Mouse (Mus musculus): ENCODE measurements around the gene Kera.

The Kera gene

DNA sequence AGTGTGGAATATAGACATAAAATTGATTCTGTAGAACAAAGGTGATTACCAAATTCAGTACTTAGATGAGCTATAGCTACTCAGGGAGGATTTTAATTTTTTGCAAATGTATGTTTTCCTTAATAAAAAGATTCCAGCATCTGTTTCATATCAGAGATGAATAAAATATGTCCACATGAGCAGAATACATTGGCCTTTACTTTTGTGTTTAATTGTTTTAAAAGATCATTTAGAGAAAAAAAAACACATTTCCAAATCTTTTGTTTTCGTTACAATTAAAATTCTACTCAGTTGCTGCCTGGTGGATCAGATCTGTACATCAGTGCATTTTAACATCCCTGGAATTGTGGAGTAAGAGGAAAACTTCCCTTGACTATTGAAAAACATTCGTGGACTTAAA is at the start of gene Kera:
TSS of gene Kera (plus strand) at position 301 of the 400 bp plus-strand sequence.
- no peak for DNase-seq (ENCODE audit: extremely low read depth, low read depth)

DNA sequence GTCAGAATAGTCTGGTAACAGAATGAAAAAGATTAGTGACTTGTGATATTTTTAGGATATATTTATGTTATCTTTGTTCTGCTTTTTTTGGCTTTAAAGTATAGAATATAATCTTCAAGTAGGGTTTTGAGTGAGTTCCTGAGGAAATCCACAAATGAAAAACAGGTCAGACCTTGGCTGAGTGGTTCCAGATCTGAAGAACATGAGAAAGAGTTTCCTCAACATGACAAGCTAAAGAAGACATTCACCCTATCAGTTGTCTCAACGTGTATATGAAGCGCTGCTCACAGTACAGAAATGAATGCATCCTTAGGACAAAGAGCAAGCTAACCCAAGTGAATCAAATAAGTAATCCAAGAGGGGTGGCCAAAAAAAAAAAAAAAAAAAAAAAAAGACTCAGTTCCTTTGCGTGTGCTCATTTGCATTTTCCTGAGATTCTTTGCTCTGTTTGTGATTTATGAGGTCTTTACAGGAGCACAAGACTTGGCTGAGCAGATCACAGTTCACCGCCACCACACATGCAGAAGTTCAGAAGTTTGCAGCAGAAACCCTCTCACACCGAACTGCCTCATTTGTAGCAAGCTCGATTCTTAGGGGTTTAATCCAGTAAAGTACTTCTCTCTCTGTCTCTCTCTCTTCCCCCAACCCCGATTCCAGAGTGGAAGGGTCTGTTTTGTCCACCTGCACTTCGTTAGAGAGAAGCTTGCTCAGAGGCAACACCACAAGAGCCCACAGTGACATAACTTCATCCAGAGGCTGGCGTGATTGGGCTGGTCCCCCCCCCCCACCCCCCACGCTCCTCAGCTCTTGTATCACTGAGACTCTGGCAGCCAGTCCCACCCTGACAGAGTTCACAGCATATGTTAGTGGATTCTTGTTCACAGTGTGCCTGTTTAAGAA is 41.5 kb upstream of the Kera start, which contains the start of gene Lum:
TSS of gene Lum (plus strand) at position 172 of the 900 bp plus-strand sequence.
- DNase-seq (ENCODE audit: extremely low read depth, low read depth): no peak

DNA sequence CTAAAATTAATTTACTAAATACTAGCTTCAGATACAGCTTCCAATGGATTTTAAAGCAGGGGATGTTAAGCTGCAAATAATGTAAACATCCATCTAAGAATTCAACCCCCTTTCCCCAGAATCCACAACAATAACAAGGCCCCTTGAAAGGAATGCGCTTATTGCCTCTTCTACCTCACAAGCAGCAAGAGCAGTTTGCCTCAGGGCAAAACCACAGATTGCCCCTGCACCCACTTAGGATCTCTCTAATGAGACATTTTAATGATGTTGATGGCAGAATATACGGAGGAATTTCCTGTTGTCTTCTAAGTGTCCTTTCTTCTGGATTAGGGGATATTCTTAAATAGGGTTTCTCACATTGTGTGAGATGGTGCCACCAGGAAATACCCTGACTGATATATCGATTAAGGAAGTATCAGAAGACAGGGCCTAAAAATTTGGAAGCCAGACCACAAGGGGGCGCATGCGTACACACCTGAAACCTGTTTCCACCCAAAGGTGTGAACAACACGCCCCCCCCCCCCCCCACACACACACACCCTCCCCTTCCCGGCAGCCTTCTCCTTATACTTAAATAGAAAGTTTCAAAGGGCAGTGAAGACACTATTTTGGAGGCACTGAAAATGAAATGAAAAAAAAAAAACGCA is 39.1 kb upstream of the Kera start:
- no peak for DNase-seq (ENCODE audit: extremely low read depth, low read depth)

DNA sequence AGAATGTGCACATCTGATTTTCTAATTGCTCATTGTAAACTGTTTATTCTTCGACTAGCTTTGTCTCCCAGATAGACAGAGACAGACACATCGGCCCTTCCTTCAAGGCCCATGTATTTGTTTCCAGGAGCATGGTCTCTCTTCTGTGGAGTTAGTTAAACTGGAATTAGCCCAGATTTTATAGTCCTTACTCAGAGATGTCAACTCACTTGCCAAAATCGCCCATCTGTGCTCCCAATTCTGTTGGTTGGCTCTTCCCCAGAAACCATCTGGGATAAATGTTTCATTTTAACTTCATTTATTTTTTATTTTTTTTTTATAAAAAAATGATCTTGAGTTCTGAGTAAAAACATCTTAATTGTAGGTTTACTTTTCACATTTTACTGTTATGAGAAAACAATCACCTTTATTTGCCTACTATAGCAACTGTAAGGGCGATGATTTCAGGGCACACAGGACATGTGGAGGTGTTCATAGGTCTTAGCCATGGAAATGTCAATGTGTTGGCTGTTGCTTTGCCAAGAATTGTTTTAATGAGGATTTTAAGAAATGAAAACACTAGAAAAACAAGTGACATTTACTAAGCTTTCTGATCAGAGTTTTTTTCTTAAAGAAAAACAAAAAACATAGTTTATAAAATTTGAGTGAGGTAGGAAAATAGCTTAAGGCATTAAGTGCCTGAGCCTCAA is 24.0 kb upstream of the Kera start:
- no peak for DNase-seq (ENCODE audit: extremely low read depth, low read depth)

DNA sequence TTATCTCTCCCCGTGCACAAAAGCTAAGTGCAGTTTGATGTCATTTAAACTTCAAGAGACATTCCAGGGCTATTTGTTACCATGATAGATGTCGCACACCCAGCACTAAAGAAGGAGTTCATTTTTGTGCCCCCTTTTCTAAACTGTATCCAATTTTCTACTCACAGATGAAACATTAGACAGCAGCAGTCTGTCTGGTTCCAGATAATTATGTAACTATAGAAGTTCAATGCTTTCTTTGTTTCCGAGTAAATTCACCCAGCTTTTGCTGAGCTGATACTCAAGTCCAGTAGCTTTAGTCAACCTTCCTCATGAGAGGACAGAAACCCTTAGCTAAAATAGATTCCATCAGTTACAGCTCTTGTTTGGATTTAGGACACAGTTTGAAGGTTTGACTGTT is 22.5 kb upstream of the Kera start:
- DNase-seq (ENCODE audit: extremely low read depth, low read depth): no peak

DNA sequence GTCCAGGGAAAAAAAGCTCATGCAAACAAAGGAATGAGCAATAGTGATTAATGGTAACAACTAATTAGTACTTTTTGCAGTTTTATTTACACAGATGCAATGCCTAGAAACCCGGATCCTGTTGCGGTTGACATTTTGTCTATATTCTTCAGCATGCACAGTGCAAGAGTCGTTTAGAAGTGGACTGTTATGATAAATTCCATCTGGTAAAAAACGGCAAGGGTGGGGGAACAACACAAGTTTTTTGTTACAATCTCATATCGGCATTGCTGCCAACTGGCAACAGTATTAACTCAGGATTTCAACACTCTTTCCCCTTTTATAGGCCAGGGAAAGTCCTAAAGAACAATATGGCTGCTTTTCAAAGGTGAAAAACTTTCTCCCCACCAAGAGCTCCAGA is 19.5 kb upstream of the Kera start:
- DNase-seq (ENCODE audit: extremely low read depth, low read depth): no peak

DNA sequence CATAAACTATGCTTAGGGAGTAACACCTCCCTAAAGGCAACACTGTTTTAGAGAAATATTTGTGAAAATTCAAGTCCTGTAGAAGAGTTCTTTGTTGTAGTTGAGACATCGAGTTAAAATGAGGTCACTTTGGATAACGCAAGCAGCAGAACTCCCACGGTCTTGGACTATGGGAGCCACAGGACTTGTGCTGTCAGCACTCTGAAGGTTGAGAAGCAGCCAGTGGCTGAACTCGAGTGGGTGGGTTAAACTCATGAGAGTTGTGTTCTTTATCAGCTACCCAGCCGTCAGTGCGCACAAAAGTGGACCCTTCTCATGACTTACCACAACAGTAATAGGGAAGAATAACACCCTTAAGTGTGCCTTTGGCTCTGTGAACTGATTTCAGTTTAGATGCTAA is 17.1 kb upstream of the Kera start:
- DNase-seq (ENCODE audit: extremely low read depth, low read depth): no peak

DNA sequence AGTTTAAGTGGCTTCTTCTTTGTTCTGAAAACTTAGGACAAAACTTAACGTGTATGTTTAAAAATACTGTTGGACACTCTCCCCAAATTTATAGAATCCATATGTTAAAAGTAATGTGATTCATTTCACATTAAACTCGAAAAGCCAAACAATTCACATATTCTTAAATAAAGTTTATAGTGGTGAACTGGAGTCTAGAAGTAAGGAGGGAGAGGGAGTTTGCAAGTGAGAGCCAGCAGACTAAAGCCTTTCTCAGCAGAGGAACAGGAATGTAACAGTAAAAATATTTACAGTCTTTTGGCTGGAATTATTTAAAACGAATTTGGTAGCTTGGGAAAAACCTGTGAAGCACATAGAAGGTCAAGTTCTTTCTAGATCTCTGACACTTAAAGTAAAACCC is 15.6 kb upstream of the Kera start:
- DNase-seq (ENCODE audit: extremely low read depth, low read depth): no peak

DNA sequence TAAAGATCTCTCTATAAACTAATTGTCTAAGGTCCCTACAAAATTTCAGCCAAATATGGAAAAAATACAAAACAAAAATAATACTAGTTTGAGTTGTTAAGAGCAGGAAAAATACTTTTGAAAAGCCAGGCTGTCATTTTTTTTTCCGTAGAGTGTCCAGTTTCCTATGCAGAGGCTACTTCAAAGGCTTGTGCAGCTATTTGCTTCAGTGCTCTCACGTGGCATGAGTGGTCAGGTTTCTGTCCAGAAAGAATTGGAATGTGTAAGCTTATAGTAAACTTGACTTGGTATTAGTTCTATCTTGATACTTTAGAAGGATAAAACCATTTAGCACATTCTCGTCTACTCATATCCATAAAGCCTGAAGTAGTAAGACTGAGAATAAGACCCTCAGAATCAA is 15.0 kb upstream of the Kera start:
- DNase-seq (ENCODE audit: extremely low read depth, low read depth): no peak

DNA sequence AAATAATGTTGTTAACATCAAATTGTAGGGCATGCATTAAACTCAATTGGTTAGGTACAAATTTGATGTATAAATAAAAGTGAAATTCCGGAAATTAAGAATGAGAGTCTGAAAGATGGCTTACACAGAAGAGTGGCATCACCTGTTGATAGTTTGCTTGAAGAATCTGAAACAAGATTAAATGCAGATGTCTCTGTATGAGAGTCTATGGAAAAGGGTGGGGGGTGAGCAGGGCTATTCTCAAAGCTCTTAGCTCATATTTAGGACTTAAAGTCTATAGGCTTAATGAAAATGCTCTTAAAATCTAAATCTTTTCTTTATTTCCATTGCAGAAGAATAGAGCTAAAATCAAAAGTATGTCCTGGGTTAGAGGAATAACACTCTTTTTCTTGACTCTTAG is 11.0 kb upstream of the Kera start:
- no peak for DNase-seq (ENCODE audit: extremely low read depth, low read depth)

DNA sequence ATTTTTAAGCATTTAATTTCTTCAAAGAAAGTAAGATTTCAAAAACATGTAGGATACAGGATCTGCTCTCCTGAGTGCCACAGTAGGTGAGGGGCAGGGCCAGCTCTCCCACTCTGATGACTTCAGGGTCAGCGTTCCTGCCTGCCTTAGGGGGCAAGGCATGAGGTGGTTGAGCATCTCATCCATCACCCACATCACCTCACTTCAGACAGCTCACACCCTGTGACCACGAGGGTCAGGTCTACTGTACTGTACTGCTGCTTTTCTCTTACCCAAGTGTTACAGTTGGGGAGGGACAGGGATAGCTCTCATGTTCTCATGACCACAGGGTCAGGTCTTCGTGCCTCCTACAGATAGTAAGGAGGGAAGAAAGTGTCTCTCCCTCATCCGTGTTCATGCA is 4.9 kb upstream of the Kera start:
- no peak for DNase-seq (ENCODE audit: extremely low read depth, low read depth)

DNA sequence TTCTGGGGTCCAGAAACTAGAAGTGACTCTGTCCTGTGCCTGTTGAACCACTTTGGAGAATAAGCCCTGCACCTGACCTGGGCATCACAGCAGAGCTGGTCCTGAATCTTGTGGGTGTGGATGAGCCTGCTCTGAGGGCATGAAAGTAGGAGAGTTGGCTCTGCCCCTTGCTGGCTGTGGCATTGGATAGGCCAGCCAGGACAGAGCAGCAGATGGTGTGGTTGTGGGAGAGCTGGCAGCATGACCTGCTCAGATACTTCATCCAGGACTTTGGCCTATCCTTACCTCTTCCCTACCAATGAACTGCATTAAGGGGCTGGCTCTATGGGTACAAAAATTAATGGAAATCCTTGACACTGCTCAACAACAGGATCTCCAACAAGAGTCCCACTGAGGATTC is 3.4 kb upstream of the Kera start:
- no peak for DNase-seq (ENCODE audit: extremely low read depth, low read depth)

DNA sequence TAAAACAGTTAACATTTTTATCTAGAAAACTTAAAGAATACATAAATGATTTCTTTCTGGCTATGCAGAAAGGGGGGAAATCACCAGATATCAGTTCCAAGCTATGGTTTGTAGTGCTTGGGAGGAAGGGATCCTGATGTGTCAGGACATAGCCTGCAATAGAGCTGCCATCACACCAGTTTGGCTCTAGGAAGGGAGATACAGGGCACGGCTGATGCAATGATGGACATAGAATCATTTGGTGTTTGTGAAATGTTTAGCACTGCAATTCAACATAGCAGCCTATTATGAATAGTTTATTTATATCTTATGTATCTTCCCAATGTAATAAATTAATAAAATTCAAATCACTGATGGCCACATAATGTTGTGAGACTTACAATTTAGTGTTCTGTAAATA is 15.6 kb downstream of the Kera start:
- DNase-seq (ENCODE audit: extremely low read depth, low read depth): no peak

DNA sequence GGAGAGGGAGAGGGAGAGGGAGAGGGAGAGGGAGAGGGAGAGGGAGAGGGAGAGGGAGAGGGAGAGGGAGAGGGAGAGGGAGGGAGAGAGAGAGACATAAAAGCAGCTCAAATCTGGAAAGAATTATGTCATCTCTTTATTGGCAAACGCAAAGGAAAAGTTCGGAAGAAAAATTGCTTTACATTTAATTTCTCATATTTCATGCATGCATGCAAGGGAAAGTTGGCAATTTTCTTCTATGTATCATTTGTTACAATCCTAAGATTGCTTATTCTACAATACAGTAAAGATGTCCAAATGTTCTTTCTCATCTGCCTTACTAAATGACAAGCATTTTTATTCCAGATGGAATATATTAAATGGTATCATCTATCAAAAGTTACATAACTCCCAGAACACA is 17.7 kb downstream of the Kera start:
- DNase-seq (ENCODE audit: extremely low read depth, low read depth): no peak

DNA sequence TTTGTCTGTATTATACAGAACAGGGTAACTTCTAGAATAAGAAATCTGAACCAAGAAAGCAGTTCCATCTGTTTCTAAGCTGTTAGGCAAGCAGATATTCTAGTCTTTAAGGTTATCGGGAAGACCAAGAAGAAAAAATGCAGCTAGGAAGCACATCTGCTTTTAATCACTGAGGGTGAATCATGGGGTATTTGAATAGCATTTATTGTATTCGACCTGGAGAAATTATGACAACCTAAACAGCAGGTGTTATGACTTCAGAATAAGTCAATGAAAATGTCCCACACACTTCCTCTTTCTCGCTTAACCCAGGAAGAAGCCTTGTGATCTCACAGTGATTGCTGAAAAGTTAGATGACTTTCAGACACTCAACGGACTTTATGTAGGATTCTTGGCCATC is 18.4 kb downstream of the Kera start:
- no peak for DNase-seq (ENCODE audit: extremely low read depth, low read depth)

DNA sequence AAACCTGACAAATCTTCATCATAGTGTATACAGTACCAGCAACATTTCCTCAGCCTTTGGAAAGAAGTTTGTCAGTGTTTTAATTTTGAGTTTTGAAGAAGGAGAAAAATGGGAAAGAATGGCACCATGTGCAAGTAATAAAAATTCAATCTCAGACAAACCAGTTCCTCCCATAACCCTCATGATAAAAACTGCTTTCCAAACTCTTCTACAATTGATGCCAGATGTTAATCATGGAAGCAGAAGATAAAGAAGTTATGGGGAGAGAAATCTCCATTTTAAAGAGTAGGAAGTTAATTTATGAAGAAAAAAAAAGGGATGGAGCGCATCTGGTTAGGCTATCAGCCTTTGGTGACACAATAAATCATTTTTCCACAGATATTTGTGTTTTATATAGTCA is 19.9 kb downstream of the Kera start:
- DNase-seq (ENCODE audit: extremely low read depth, low read depth): no peak

DNA sequence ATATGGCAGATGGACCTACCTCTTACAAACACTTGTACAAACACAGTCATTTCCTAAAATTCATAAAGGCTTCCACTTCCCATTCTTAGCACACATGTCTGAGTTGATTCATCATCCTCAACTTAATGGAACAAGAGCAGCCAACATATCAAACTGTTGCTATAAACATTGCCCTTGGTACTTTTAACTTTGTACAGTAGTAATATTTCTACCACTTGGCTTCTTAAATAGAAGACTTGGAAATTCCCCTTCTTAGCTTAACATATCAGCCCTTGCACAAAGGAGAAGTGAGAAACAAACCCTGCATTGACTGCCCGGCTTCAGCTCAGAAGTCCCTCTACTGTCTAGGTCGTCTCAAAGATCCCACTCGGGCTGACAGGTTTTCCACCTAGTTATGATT is 24.4 kb downstream of the Kera start:
- no peak for DNase-seq (ENCODE audit: extremely low read depth, low read depth)

DNA sequence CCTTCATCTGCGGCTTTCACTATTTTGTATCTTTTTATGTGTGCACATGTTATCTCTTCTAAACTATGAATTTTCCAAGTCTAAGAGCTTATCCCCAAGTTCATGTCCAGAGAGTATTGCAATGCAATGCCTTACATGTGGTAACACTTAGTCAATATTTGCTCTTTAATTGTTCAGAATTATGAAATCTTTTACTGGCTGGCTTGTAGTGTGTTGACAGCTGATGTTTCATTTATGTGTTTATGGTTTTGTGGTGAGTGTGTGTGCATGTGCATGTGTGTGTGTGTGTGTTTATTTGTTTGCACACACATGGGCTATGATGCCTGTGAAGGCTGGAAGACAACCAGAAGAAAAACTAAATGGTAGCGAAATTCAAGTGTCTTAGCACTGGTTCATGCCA is 35.2 kb downstream of the Kera start:
- no peak for DNase-seq (ENCODE audit: extremely low read depth, low read depth)

DNA sequence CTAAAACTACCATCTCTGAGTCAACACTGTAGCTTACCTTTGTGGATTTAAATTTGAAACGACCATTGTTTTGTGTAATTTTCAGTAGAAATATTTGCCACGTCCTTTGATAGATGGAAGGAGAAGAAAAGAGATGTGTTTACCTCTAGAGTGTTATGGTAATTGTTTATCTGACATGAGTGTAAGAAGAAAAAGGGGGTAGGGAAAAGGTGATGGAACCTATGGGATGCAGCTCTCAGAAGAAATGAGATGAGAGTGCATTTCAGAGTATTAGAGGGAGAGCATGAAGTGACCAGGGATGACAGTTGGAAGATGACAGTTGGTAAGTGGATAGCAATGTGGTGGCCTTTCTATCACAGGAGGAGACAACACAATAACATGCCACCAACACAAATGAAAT is 37.1 kb downstream of the Kera start, which contains the start of gene Epyc:
TSS of gene Epyc (plus strand) at position 301 of the 400 bp plus-strand sequence.
- no peak for DNase-seq (ENCODE audit: extremely low read depth, low read depth)

DNA sequence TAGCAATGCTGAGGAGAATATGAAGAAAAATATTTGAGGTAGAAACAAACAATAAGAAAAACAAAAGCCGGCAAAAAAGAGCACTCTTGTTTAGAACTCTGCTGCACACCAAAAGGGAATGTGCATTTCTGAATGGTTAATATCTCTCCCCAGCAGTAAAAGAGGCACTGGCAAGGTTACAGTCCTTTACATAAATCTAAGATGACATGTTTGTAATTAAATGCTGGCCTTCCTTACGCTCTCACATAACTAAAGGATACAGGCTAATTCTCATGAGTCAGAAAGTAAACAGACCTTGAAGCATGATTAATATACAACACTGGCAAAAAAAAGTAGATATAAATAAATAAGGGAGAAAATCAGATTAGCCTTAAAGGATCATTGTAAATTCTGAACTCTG is 43.7 kb downstream of the Kera start:
- no peak for DNase-seq (ENCODE audit: extremely low read depth, low read depth)

DNA sequence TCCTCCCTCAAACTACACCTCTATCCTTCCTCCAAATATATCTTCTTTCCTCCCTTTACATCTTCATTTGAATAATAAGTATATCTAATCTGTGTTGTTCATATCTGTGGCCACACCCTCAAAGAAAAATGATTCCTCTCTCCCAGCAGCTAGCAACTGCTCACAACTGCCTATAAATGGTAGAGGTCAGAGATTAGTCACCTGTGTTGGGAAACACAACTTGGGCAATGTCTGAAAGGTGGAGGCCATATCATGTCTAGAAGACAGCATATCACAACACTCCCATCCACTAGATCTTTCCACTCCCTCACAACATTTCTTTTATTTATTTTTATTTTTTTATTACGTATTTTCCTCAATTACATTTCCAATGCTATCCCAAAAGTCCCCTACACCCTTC is 52.8 kb downstream of the Kera start:
- no peak for DNase-seq (ENCODE audit: extremely low read depth, low read depth)

Measured in MEL-GATA-1-ER (cell line).